Mouse (Mus musculus) left cerebral cortex, postnatal 25 days (tissue): ENCODE data around the gene Unc119. TPM values are rescaled to one million over a fixed set of nuclear protein-coding genes. Genes with fewer than 3 reads are reported as not detected.

Experiments used
- total RNA-seq, 2 experiments: library from RNA; stranded (reverse); gene quantifications; 2 replicates each; pipeline ENCODE4 v1.2.3; 2021

Gene Unc119
- total RNA-seq, 2 experiments from 2014 or later, result 27.9 to 30.2 TPM

Other genes with a start within 250 kb of the Unc119 start
- gene Fam222b, start 248.8 kb upstream of the Unc119 start, total RNA-seq, result 10 to 100 TPM; 28.2 to 29.6 TPM
- gene Traf4, start 177.9 kb upstream of the Unc119 start, total RNA-seq, result 10 to 100 TPM; 11.3 to 12.5 TPM
- gene Nek8, start 166.8 kb upstream of the Unc119 start, total RNA-seq, result 1 to 10 TPM; 3.1 to 3.2 TPM
- gene Tlcd1, start 166.8 kb upstream of the Unc119 start, total RNA-seq, result 10 to 100 TPM; 29.2 to 30.1 TPM
- gene Rpl23a, start 159.9 kb upstream of the Unc119 start, total RNA-seq, result 100 to 1,000 TPM; 616 to 654 TPM
- gene Rab34, start 155.1 kb upstream of the Unc119 start, total RNA-seq, result 10 to 100 TPM; 20.2 to 24.8 TPM
- 1 to 10 TPM; 6.2 to 6.4 TPM for gene Proca1, start 150.1 kb upstream of the Unc119 start, total RNA-seq
- gene Sdf2, start 97.7 kb upstream of the Unc119 start, total RNA-seq, result 10 to 100 TPM; 67.8 to 68.8 TPM
- 10 to 100 TPM; 92.2 to 95.8 TPM for gene Supt6, start 97.5 kb upstream of the Unc119 start, total RNA-seq
- gene 2610507B11Rik, start 81.7 kb upstream of the Unc119 start, total RNA-seq, result 100 to 1,000 TPM; 179 to 197 TPM
- gene BC030499, start 52.6 kb upstream of the Unc119 start, total RNA-seq, result 10 to 100 TPM; 15.3 to 19.1 TPM
- gene Spag5, start 42.0 kb upstream of the Unc119 start, total RNA-seq, result 1 to 10 TPM; 8.0 to 8.9 TPM
- 100 to 1,000 TPM; 771 to 821 TPM for gene Aldoc, start 20.5 kb upstream of the Unc119 start, total RNA-seq
- 10 to 100 TPM; 67.0 to 67.7 TPM for gene Pigs, start 15.1 kb upstream of the Unc119 start, total RNA-seq
- gene Foxn1, start 43.1 kb downstream of the Unc119 start, total RNA-seq, result under 1 TPM in 1 of 2 experiments, not detected in 1; 0.09 TPM
- gene Slc13a2, start 78.7 kb downstream of the Unc119 start, total RNA-seq, result not detected
- gene Slc46a1, start 122.2 kb downstream of the Unc119 start, total RNA-seq, result 10 to 100 TPM; 10.5 to 11.2 TPM
- gene Sarm1, start 154.3 kb downstream of the Unc119 start, total RNA-seq, result 10 to 100 TPM; 34.3 to 36.5 TPM
- gene Vtn, start 155.6 kb downstream of the Unc119 start, total RNA-seq, result 10 to 100 TPM; 71.6 to 75.3 TPM
- 1 to 10 TPM in 1 of 2 experiments, under 1 TPM in 1; 0.98 to 1.2 TPM for gene Sebox, start 160.0 kb downstream of the Unc119 start, total RNA-seq
- 10 to 100 TPM; 38.8 to 45.1 TPM for gene Tmem199, start 168.7 kb downstream of the Unc119 start, total RNA-seq
- gene Poldip2, start 168.7 kb downstream of the Unc119 start, total RNA-seq, result 100 to 1,000 TPM; 104 to 115 TPM
- gene Tnfaip1, start 192.8 kb downstream of the Unc119 start, total RNA-seq, result 10 to 100 TPM; 38.5 to 39.0 TPM
- gene Ift20, start 192.9 kb downstream of the Unc119 start, total RNA-seq, result 10 to 100 TPM; 90.3 to 91.2 TPM
- gene Tmem97, start 207.3 kb downstream of the Unc119 start, total RNA-seq, result 10 to 100 TPM; 19.8 to 20.7 TPM